Mouse (Mus musculus): ENCODE measurements at regions not wholly inside any gene's neighbourhood (a gene's known extent, or its start where the extent isn't known, plus 50 kb on each side); places are given as distances from the start of the nearest gene placed in this dataset.
A peak's percentile ranks its signal among the peaks of the same experiment; 100 is the strongest.

GRCm38 (mm10) chr5:138900952-138901599 is 81.2 kb downstream of the Gm5294 start:
- Histone ChIP-seq H3K4me3 (replicated peaks; ENCODE audit: low read length) (no peak overlapping the region), H3K9me3 (replicated peaks; ENCODE audit: control insufficient read depth, low read length) (no peaks in the 10 kb centered on the region), H3K27me3 (ENCODE audit: control insufficient read depth, insufficient read depth, low read length) (no peaks in the 10 kb centered on the region), H3K9ac (ENCODE audit: low read length) (no peak overlapping the region), H3K36me3 (ENCODE audit: control insufficient read depth, insufficient read depth, low read length) (no peaks in the 10 kb centered on the region), H3K27ac (ENCODE audit: low read length) (peak overlapping the region; percentile 63), H3K4me2 (ENCODE audit: low read depth, low read length) (no peak overlapping the region; the same call in 1 of the 2 replicates), H3K4me1 (ENCODE audit: control insufficient read depth, insufficient read depth, low read length) (peaks cover 15% of the 10 kb centered on the region)
- peak; percentile 54; the same call in 1 of the 2 replicates for ATAC-seq (ENCODE audit: insufficient read depth, low FRiP score)
- 47% methylated on average over 15 of the region's 15 CpGs for WGBS

DNA sequence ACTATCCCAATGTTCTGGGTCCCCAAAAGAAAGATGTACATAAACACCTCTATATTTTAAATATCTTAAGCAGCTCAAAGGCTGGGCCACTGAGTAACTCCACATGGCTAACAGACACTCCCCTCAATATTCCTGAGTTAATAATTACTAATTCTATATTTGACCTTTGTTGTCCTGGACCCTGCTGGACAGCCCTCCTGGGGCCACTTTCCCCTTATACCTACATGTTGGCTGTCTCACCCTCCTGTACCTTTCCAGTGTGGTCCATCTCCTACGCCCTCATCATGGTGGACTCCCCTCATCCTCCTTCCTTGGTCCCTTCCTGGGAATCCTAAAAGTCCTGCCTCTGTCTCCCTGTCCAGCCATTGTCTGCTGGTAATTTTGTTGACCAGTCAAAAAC is 82.4 kb downstream of the Gm5294 start:
- H3K9ac ChIP-seq (ENCODE audit: low read length) = no peak overlapping the region
- no peaks in the 10 kb centered on the region for H3K27me3 ChIP-seq (ENCODE audit: control insufficient read depth, insufficient read depth, low read length)
- no peak overlapping the region for H3K4me2 ChIP-seq (ENCODE audit: low read depth, low read length)
- 78% methylated on average over 1 of the region's 1 CpGs for whole genome bisulfite sequencing
- peaks cover 15% of the 10 kb centered on the region for H3K4me1 ChIP-seq (ENCODE audit: control insufficient read depth, insufficient read depth, low read length)
- H3K9me3 ChIP-seq (replicated peaks; ENCODE audit: control insufficient read depth, low read length) = no peaks in the 10 kb centered on the region
- H3K4me3 ChIP-seq (replicated peaks; ENCODE audit: low read length) = no peak overlapping the region
- no peaks in the 10 kb centered on the region for H3K36me3 ChIP-seq (ENCODE audit: control insufficient read depth, insufficient read depth, low read length)
- ATAC-seq (ENCODE audit: insufficient read depth, low FRiP score) = no peak
- H3K27ac ChIP-seq (ENCODE audit: low read length) = no peak overlapping the region

GRCm38 (mm10) chr5:138911769-138912710 is 85.1 kb downstream of the Pdgfa start:
- peaks cover 10% of the 10 kb centered on the region; the same call in 1 of the 2 replicates for H3K4me1 ChIP-seq (ENCODE audit: control insufficient read depth, insufficient read depth, low read length)
- H3K4me2 ChIP-seq (ENCODE audit: low read depth, low read length) = no peak overlapping the region
- H3K36me3 ChIP-seq (ENCODE audit: control insufficient read depth, insufficient read depth, low read length) = no peaks in the 10 kb centered on the region
- H3K27me3 ChIP-seq (ENCODE audit: control insufficient read depth, insufficient read depth, low read length) = no peaks in the 10 kb centered on the region
- H3K4me3 ChIP-seq (replicated peaks; ENCODE audit: low read length) = no peak overlapping the region
- no peak overlapping the region for H3K9ac ChIP-seq (ENCODE audit: low read length)
- H3K9me3 ChIP-seq (replicated peaks; ENCODE audit: control insufficient read depth, low read length) = no peaks in the 10 kb centered on the region
- WGBS = 61% methylated on average over 7 of the region's 7 CpGs
- H3K27ac ChIP-seq (ENCODE audit: low read length) = no peak overlapping the region
- no peak for ATAC-seq (ENCODE audit: insufficient read depth, low FRiP score)

GRCm38 (mm10) chr5:138912711-138913105 is 84.5 kb downstream of the Pdgfa start:
- no peak overlapping the region for H3K4me2 ChIP-seq (ENCODE audit: low read depth, low read length)
- WGBS = 52% methylated on average over 7 of the region's 7 CpGs
- no peak overlapping the region for H3K27ac ChIP-seq (ENCODE audit: low read length)
- H3K4me1 ChIP-seq (ENCODE audit: control insufficient read depth, insufficient read depth, low read length) = peaks cover 10% of the 10 kb centered on the region; the same call in 1 of the 2 replicates
- ATAC-seq (ENCODE audit: insufficient read depth, low FRiP score) = no peak
- H3K27me3 ChIP-seq (ENCODE audit: control insufficient read depth, insufficient read depth, low read length) = no peaks in the 10 kb centered on the region
- H3K36me3 ChIP-seq (ENCODE audit: control insufficient read depth, insufficient read depth, low read length) = no peaks in the 10 kb centered on the region
- H3K9ac ChIP-seq (ENCODE audit: low read length) = no peak overlapping the region
- H3K4me3 ChIP-seq (replicated peaks; ENCODE audit: low read length) = no peak overlapping the region
- H3K9me3 ChIP-seq (replicated peaks; ENCODE audit: control insufficient read depth, low read length) = no peaks in the 10 kb centered on the region

- Histone ChIP-seq H3K4me1 (ENCODE audit: control insufficient read depth, insufficient read depth, low read length) (peaks cover 10% of the 10 kb centered on the region; the same call in 1 of the 2 replicates), H3K9me3 (replicated peaks; ENCODE audit: control insufficient read depth, low read length) (no peaks in the 10 kb centered on the region), H3K36me3 (ENCODE audit: control insufficient read depth, insufficient read depth, low read length) (no peaks in the 10 kb centered on the region), H3K27me3 (ENCODE audit: control insufficient read depth, insufficient read depth, low read length) (no peaks in the 10 kb centered on the region), H3K4me3 (replicated peaks; ENCODE audit: low read length) (no peak overlapping the region), H3K27ac (ENCODE audit: low read length) (no peak overlapping the region), H3K9ac (ENCODE audit: low read length) (no peak overlapping the region), H3K4me2 (ENCODE audit: low read depth, low read length) (no peak overlapping the region)
- no peak for ATAC-seq (ENCODE audit: insufficient read depth, low FRiP score)
- WGBS = 46% methylated on average over 5 of the region's 5 CpGs
Observed at GRCm38 (mm10) chr5:138915068-138915467, 82.1 kb downstream of the Pdgfa start.

GRCm38 (mm10) chr5:138915496-138915895 is 81.7 kb downstream of the Pdgfa start:
- Histone ChIP-seq H3K9ac (ENCODE audit: low read length) (no peak overlapping the region), H3K4me1 (ENCODE audit: control insufficient read depth, insufficient read depth, low read length) (peaks cover 10% of the 10 kb centered on the region; the same call in 1 of the 2 replicates), H3K9me3 (replicated peaks; ENCODE audit: control insufficient read depth, low read length) (no peaks in the 10 kb centered on the region), H3K4me3 (replicated peaks; ENCODE audit: low read length) (no peak overlapping the region), H3K4me2 (ENCODE audit: low read depth, low read length) (no peak overlapping the region), H3K27ac (ENCODE audit: low read length) (no peak overlapping the region), H3K27me3 (ENCODE audit: control insufficient read depth, insufficient read depth, low read length) (no peaks in the 10 kb centered on the region), H3K36me3 (ENCODE audit: control insufficient read depth, insufficient read depth, low read length) (no peaks in the 10 kb centered on the region)
- ATAC-seq (ENCODE audit: insufficient read depth, low FRiP score) = no peak
- 87% methylated on average over 4 of the region's 4 CpGs for WGBS

DNA sequence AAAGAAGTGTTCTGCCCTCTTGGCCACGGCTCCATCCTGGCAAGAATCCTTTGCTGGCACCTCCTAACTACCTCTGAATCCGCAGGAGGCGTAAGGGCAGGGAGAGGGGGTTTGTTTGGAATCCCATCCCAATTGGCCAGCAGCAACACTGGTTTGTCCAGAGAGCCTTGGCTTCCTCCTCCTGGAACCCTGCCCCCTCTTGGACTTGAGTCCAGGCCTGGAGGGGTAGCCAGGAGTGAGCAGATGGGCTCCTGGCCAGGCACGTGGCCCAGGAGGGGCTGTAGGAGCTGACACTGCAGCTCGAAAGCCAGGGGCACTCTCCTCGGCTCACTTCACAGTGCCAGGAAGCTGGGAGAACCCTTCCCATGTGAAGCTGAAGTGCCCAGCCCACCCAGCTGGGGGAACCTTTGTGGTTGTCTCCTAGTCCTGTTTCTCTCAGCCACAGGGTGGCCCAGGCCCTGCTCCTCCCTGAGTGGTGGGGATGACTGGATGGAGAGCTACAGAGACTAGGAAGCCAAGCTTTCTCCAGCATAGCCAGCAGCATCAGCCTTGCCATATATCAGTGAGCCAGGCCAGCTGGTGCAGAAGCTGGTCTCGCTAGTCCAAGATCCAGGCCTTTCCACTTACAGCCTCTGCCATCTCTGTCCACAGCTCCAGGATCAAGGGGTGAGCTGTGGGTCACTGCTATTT is 76.9 kb downstream of the Pdgfa start:
- Histone ChIP-seq H3K4me2 (ENCODE audit: low read depth, low read length) (no peak overlapping the region), H3K36me3 (ENCODE audit: control insufficient read depth, insufficient read depth, low read length) (no peaks in the 10 kb centered on the region), H3K4me3 (replicated peaks; ENCODE audit: low read length) (no peak overlapping the region), H3K27ac (ENCODE audit: low read length) (no peak overlapping the region), H3K4me1 (ENCODE audit: control insufficient read depth, insufficient read depth, low read length) (no peaks in the 10 kb centered on the region), H3K9me3 (replicated peaks; ENCODE audit: control insufficient read depth, low read length) (no peaks in the 10 kb centered on the region), H3K9ac (ENCODE audit: low read length) (peak overlapping the region; percentile 11; the same call in 1 of the 2 replicates), H3K27me3 (ENCODE audit: control insufficient read depth, insufficient read depth, low read length) (no peaks in the 10 kb centered on the region)
- peak; percentile 59; the same call in 1 of the 2 replicates for ATAC-seq (ENCODE audit: insufficient read depth, low FRiP score)
- WGBS = 53% methylated on average over 7 of the region's 7 CpGs

- WGBS = 56% methylated on average over 3 of the region's 3 CpGs
- no peak overlapping the region for H3K27ac ChIP-seq (ENCODE audit: low read length)
- no peaks in the 10 kb centered on the region for H3K36me3 ChIP-seq (ENCODE audit: control insufficient read depth, insufficient read depth, low read length)
- H3K4me3 ChIP-seq (replicated peaks; ENCODE audit: low read length) = no peak overlapping the region
- H3K9me3 ChIP-seq (replicated peaks; ENCODE audit: control insufficient read depth, low read length) = no peaks in the 10 kb centered on the region
- H3K4me2 ChIP-seq (ENCODE audit: low read depth, low read length) = no peak overlapping the region
- no peaks in the 10 kb centered on the region for H3K27me3 ChIP-seq (ENCODE audit: control insufficient read depth, insufficient read depth, low read length)
- no peak overlapping the region for H3K9ac ChIP-seq (ENCODE audit: low read length)
- no peaks in the 10 kb centered on the region for H3K4me1 ChIP-seq (ENCODE audit: control insufficient read depth, insufficient read depth, low read length)
- ATAC-seq (ENCODE audit: insufficient read depth, low FRiP score) = no peak
Observed at GRCm38 (mm10) chr5:138922116-138922515, 75.1 kb downstream of the Pdgfa start.
